Mouse (Mus musculus): ENCODE results near the gene Cstl1.

DNA sequence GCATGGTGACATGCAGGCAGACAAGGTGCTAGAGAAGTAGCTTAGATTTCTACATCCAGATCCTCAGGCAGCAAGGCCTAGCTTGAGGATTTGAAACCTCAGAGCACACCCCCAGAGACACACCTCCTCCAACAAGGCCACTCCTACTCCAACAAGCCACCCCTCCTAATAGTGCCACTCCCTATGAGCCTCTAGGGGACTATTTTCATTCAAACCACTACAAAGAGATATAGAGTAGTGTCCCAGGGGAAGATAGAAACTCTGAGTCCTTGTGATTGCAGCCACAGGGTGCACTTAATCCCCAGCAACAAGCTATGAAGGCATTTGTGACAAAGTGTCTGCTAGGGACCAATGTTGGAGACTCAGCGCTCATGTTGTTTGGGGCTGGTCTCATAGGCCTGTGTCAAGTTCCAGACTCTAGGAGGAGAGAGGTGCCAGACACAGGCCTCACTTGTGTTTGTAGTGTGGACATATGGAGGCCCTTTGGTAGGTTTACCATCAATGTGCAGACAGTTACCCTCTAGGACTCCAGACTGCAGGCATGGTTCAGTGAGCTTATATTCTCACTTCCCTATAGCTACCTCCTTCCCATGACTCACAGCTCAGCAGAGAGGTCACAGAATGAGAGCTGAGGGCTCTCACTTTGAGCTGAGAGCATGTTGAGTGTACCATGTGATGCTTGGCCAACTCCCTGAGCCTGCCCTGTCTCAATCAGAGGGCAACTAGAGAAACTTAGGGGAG is 13.7 kb downstream of the Cstl1 start:
- TF ChIP-seq CTCF (IDR thresholded peaks at IDR 0.05; ENCODE audit: extremely low read depth, insufficient read length, insufficient replicate concordance, low read depth, low read length) (no peak), POLR2A (IDR thresholded peaks at IDR 0.05; ENCODE audit: low read depth, low read length) (no peak)
